Mouse (Mus musculus) lung, postnatal 0 days (tissue): ENCODE results near the gene Polr3e. TPM values are rescaled to one million over a fixed set of nuclear protein-coding genes. Genes with fewer than 3 reads are reported as not detected.
A peak's percentile ranks its signal among the peaks of the same experiment; 100 is the strongest.

Source experiments
- ATAC-seq: fragments of 200-750 bp; cut with Nextera tagmentation; 2 replicates; pipeline ENCODE4 v1.8.0; 2017; ENCODE audit warnings: moderate library complexity
- DNase-seq: peaks from one replicate; pipeline ENCODE4 v3.0.0-alpha.2; 2016; ENCODE audit warnings: low spot score
- H3K27ac ChIP-seq: fragments of 300-500 bp; sonication (generic); 2 replicates; pipeline ENCODE4 v1.5.1; 2014; ENCODE audit warnings: antibody characterized with exemption, mild to moderate bottlenecking, low read length, mixed read lengths
- H3K27me3 ChIP-seq: fragments of 300-500 bp; sonication (generic); replicated peaks from 2 replicates; pipeline ENCODE4 v1.6.1; 2014; ENCODE audit warnings: low read length, mixed read lengths; ENCODE audit not compliant: insufficient read depth
- H3K36me3 ChIP-seq: fragments of 300-500 bp; sonication (generic); 2 replicates; pipeline ENCODE4 v1.6.1; 2014; ENCODE audit warnings: low read length, mixed read lengths; ENCODE audit not compliant: insufficient read depth
- H3K4me1 ChIP-seq: fragments of 300-500 bp; sonication (generic); 2 replicates; pipeline ENCODE4 v1.6.1; 2014; ENCODE audit warnings: antibody characterized with exemption, low read depth, low read length, mixed read lengths; ENCODE audit not compliant: insufficient read depth
- H3K4me2 ChIP-seq: fragments of 300-500 bp; sonication (generic); replicated peaks from 2 replicates; pipeline ENCODE4 v1.6.1; 2014; ENCODE audit warnings: low read depth, mild to moderate bottlenecking, low read length, moderate library complexity, mixed read lengths
- H3K4me3 ChIP-seq: fragments of 300-500 bp; sonication (generic); 2 replicates; pipeline ENCODE4 v1.5.1; 2014; ENCODE audit warnings: low read depth, low read length
- H3K9ac ChIP-seq: fragments of 300-500 bp; sonication (generic); replicated peaks from 2 replicates; pipeline ENCODE4 v1.6.1; 2014; ENCODE audit warnings: low read depth, mild to moderate bottlenecking
- H3K9me3 ChIP-seq: fragments of 300-500 bp; sonication (generic); 2 replicates; pipeline ENCODE4 v1.6.1; 2016; ENCODE audit warnings: low read length, mixed read lengths
- CTCF ChIP-seq: IDR thresholded peaks from 2 replicates; pipeline ENCODE4 v1.5.1; 2016; ENCODE audit warnings: antibody characterized with exemption, mild to moderate bottlenecking
- EP300 ChIP-seq: IDR thresholded peaks from 2 replicates; pipeline ENCODE4 v1.6.1; 2016; ENCODE audit warnings: antibody characterized with exemption, mild to moderate bottlenecking, control low read depth
- WGBS: fragments of 180-500 bp; shearing (Covaris S2); extraction: QIAGEN DNeasy Blood & Tissue Kit; methylation state at CpG from one replicate; pipeline ENCODE4 v1.1.7; 2014; 5-methylcytosine and 5-hydroxymethylcytosine counted together
- polyA plus RNA-seq: library from polyadenylated mRNA; unstranded; fragments of >200 nt; fragmentation: Nextera tagmentation; extraction: Ambion mirVana; gene quantifications from 2 replicates; pipeline ENCODE4 v1.2.1, GENCODE M21; 2015

Polr3e gene
- polyA plus RNA-seq, result 14.4 and 14.6 TPM in 2 replicates

- no peaks in the 10 kb centered on the region for H3K27me3 ChIP-seq
- H3K4me1 ChIP-seq, result no peaks in the 10 kb centered on the region
- H3K36me3 ChIP-seq, result no peaks in the 10 kb centered on the region
- no peaks in the 10 kb centered on the region for H3K9me3 ChIP-seq
- peak within 1 kb of the TSS; percentile 93 for H3K4me2 ChIP-seq
- WGBS, result under 1% methylated on average over 93 of the region's 102 CpGs
- peak; percentile 97 for ATAC-seq
- peak within 1 kb of the TSS; percentile 85 for H3K27ac ChIP-seq
- TF ChIP-seq EP300, result no peak
- peak; percentile 95 for TF ChIP-seq CTCF
- DNase-seq, result peak; percentile 97
- H3K9ac ChIP-seq, result peak within 1 kb of the TSS; percentile 76
- H3K4me3 ChIP-seq, result peak within 1 kb of the TSS; percentile 88
These were observed at the start of gene Polr3e for GRCm38 (mm10) chr7:120917592-120918461. Gene Polr3e, plus strand, starts transcription at chr7:120917744.

- H3K9me3 ChIP-seq, result no peaks in the 10 kb centered on the region
- ATAC-seq (peak; percentile 72), DNase-seq (peak; percentile 89)
- H3K36me3 ChIP-seq, result no peaks in the 10 kb centered on the region
- peak overlapping the region; percentile 74 for H3K27ac ChIP-seq
- H3K4me3 ChIP-seq, result peak overlapping the region; percentile 16; the same call in 1 of the 2 replicates
- TF ChIP-seq CTCF (no peak), EP300 (0 out of 2 replicates have a peak, but pooled peaks have one; percentile 34)
- H3K9ac ChIP-seq, result 0 out of 2 replicates have a peak overlapping the region, but pooled peaks have one; percentile 5
- peaks cover 27% of the 10 kb centered on the region; the same call in 1 of the 2 replicates for H3K4me1 ChIP-seq
- H3K27me3 ChIP-seq, result no peaks in the 10 kb centered on the region
- WGBS, result 20% methylated on average over 5 of the region's 5 CpGs
- peak overlapping the region; percentile 42 for H3K4me2 ChIP-seq
These were observed 47.7 kb upstream of the Polr3e start for GRCm38 (mm10) chr7:120869883-120870282.

GRCm38 (mm10) chr7:120870431-120871008 is 47.0 kb upstream of the Polr3e start:
- 35% methylated on average over 5 of the region's 5 CpGs for WGBS
- Histone ChIP-seq H3K4me3 (no peak overlapping the region), H3K4me2 (peak overlapping the region; percentile 42; the same call in 1 of the 2 replicates), H3K27me3 (no peaks in the 10 kb centered on the region), H3K9me3 (no peaks in the 10 kb centered on the region), H3K4me1 (peaks cover 25% of the 10 kb centered on the region; the same call in 1 of the 2 replicates), H3K36me3 (no peaks in the 10 kb centered on the region), H3K27ac (peak overlapping the region; percentile 74), H3K9ac (0 out of 2 replicates have a peak overlapping the region, but pooled peaks have one; percentile 5)
- DNase-seq (no peak), ATAC-seq (no peak)
- TF ChIP-seq EP300 (no peak), CTCF (no peak)

- Histone ChIP-seq H3K4me1 (peaks cover 15% of the 10 kb centered on the region; the same call in 1 of the 2 replicates), H3K4me2 (no peak overlapping the region), H3K36me3 (no peaks in the 10 kb centered on the region), H3K9me3 (no peaks in the 10 kb centered on the region), H3K27me3 (no peaks in the 10 kb centered on the region), H3K27ac (no peak overlapping the region), H3K9ac (no peak overlapping the region), H3K4me3 (no peak overlapping the region)
- ATAC-seq (no peak), DNase-seq (no peak)
- WGBS, result 71% methylated on average over 12 of the region's 12 CpGs
- no peak for TF ChIP-seq EP300
- TF ChIP-seq CTCF, result no peak
These were observed 44.5 kb upstream of the Polr3e start for GRCm38 (mm10) chr7:120873083-120873482.

- Histone ChIP-seq H3K9me3 (no peaks in the 10 kb centered on the region), H3K36me3 (no peaks in the 10 kb centered on the region), H3K4me2 (no peak overlapping the region), H3K4me3 (no peak overlapping the region), H3K4me1 (peaks cover 15% of the 10 kb centered on the region; the same call in 1 of the 2 replicates), H3K9ac (no peak overlapping the region), H3K27me3 (no peaks in the 10 kb centered on the region), H3K27ac (no peak overlapping the region)
- 89% methylated on average over 3 of the region's 3 CpGs for whole genome bisulfite sequencing
- no peak for TF ChIP-seq CTCF
- peak; percentile 42; the same call in 1 of the 2 replicates for TF ChIP-seq EP300
- ATAC-seq (no peak), DNase-seq (no peak)
These were observed 43.5 kb upstream of the Polr3e start for GRCm38 (mm10) chr7:120874021-120874420.
